Mouse (Mus musculus) heart, postnatal 0 days (tissue): ENCODE measurements around the gene Eef1a1.

Experiments used
- CTCF ChIP-seq: IDR thresholded peaks from 2 replicates; pipeline ENCODE4 v1.5.1; 2016; ENCODE audit warnings: antibody characterized with exemption, control low read depth, low read depth
- EP300 ChIP-seq: IDR thresholded peaks from 2 replicates; pipeline ENCODE4 v1.6.1; 2016; ENCODE audit warnings: antibody characterized with exemption, low read depth

DNA sequence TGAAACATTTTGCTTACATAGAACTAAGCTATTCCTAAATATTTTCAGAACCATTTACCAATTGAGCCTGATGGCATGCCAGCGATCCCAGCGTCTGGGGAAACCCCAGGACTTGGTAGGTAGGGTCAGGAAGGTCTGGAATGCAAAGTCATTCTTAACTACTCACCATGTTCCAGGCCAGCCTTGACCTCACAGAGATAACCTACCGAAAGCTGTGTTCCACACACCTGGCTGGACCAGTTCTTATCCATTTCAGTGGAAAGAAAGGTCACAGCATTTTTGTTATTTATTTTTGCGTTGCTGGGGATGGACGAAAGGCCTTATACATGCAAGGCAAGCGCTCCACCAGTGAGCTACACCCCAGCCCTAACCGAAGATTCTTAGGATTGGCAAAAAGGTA is 45.7 kb upstream of the Eef1a1 start:
- no peak for TF ChIP-seq EP300
- TF ChIP-seq CTCF, result no peak
